18 mouse cellular contexts compared by ENCODE assay signal in the genomic region with DNA sequence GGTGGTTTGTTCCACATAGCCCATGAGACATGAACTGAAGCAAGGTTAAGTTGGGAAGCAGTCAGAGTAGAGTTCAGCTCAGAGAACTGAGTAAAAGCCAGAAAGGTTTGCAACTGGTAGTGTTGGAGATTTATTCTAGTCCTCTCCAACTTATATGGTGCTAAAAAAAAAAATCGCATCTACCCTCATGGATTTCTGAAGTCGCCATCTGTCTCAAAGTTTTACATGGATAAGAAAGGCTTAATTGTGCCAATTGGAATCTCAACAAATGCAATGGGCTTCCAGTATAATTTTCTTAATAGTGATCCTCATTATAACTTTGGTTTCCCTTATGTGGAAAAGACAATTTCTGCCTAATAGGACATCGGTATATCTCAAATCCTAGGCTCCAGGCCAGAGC. TPM values are rescaled to one million over a fixed set of nuclear protein-coding genes. Genes with fewer than 3 reads are reported as not detected.
DNase-seq lines count a peak whose midpoint lies in the region; ATAC-seq and TF ChIP-seq lines count a peak whose summit lies in the region.
"Had no signal": no experiment of that assay in that cellular context is flagged by ENCODE, and none has a peak within 500 bp of the region (broad histone marks: within the 10 kb centered on the region; RNA-seq: fewer than 3 reads in every experiment).

No protein-coding gene starts in this region.

- H3K4me3 ChIP-seq in forebrain, embryonic 16.5 days (replicated peaks; ENCODE audit: low read length): no peak overlapping the region
- H3K4me3 ChIP-seq in forebrain, embryonic 10.5 days: no peak overlapping the region
- H3K4me3 ChIP-seq in layer of hippocampus, adult 2 months: no peak overlapping the region
- H3K4me3 ChIP-seq: embryonic facial prominence, embryonic 10.5 days; heart, embryonic 13.5 days; hindbrain, embryonic 12.5 days had no signal

- no peak for TF ChIP-seq POLR2A in brain, embryonic 14.5 days (IDR thresholded peaks at IDR 0.05; ENCODE audit: borderline replicate concordance, extremely low read depth, insufficient read depth, insufficient read length, poor library complexity, severe bottlenecking)

- no peak overlapping the region for H3K9ac ChIP-seq in forebrain, embryonic 16.5 days (replicated peaks; ENCODE audit: low read depth, low read length)
- H3K9ac ChIP-seq: heart, embryonic 13.5 days; hindbrain, embryonic 12.5 days had no signal

- WGBS in forebrain, embryonic 16.5 days: 59% methylated on average over 3 of the region's 3 CpGs
- WGBS in forebrain, embryonic 10.5 days: 96% methylated on average over 3 of the region's 3 CpGs

- H3K36me3 ChIP-seq in forebrain, embryonic 16.5 days (ENCODE audit: control insufficient read depth, insufficient read depth): no peaks in the 10 kb centered on the region
- H3K36me3 ChIP-seq in forebrain, embryonic 10.5 days (replicated peaks): peaks cover 21% of the 10 kb centered on the region

- peaks cover 6% of the 10 kb centered on the region; the same call in 1 of the 2 replicates for H3K4me1 ChIP-seq in forebrain, embryonic 16.5 days (replicated peaks; ENCODE audit: control insufficient read depth, insufficient read depth, low read length)
- H3K4me1 ChIP-seq in forebrain, embryonic 10.5 days: no peaks in the 10 kb centered on the region
- H3K4me1 ChIP-seq: embryonic facial prominence, embryonic 10.5 days; hindbrain, embryonic 12.5 days had no signal

- no peaks in the 10 kb centered on the region for H3K9me3 ChIP-seq in forebrain, embryonic 16.5 days (ENCODE audit: control insufficient read depth, low read length)
- H3K9me3 ChIP-seq in forebrain, embryonic 10.5 days: no peaks in the 10 kb centered on the region
- H3K9me3 ChIP-seq: embryonic facial prominence, embryonic 10.5 days; heart, embryonic 13.5 days; hindbrain, embryonic 12.5 days had no signal

- H3K27ac ChIP-seq in forebrain, embryonic 16.5 days (ENCODE audit: low read length): peak overlapping the region; percentile 24; the same call in 1 of the 2 replicates
- no peak overlapping the region for H3K27ac ChIP-seq in forebrain, embryonic 10.5 days
- peak overlapping the region; percentile 40; the same call in 1 of the 2 replicates for H3K27ac ChIP-seq in layer of hippocampus, adult 2 months
- H3K27ac ChIP-seq: embryonic facial prominence, embryonic 10.5 days; heart, embryonic 13.5 days; hindbrain, embryonic 12.5 days had no signal

- no peak for DNase-seq in forebrain, embryonic 10.5 days (ENCODE audit: extremely low spot score, low spot score)
- DNase-seq in layer of hippocampus, adult 2 months (ENCODE audit: low spot score in 2 of 2): peak in 1 of 2 experiments; percentile 29
- no peak for DNase-seq in layer of hippocampus, postnatal 14 days (ENCODE audit: low spot score in 2 of 2)
- peak; percentile 62 for DNase-seq in brain, adult 2 months (ENCODE audit: low read depth, low spot score)
- peak; percentile 12 for DNase-seq in brain, embryonic 14.5 days (ENCODE audit: low read depth)
- no peak for DNase-seq in right cerebral cortex, postnatal 4 days
- DNase-seq: adrenal gland, adult 2 months; adrenal gland, postnatal 25 days; cerebellum, adult 11-12 months; cerebellum, postnatal 10 days; gastrocnemius, postnatal 36 days; heart, postnatal 36 days had no signal

- H3K27me3 ChIP-seq in forebrain, embryonic 16.5 days (replicated peaks; ENCODE audit: control insufficient read depth, insufficient read depth, low read length): no peaks in the 10 kb centered on the region
- H3K27me3 ChIP-seq in forebrain, embryonic 10.5 days (ENCODE audit: poor library complexity, severe bottlenecking): no peaks in the 10 kb centered on the region
- H3K27me3 ChIP-seq: heart, embryonic 13.5 days; hindbrain, embryonic 12.5 days had no signal

- no peak for ATAC-seq in forebrain, embryonic 16.5 days
- ATAC-seq: hindbrain, embryonic 16.5 days; inflammation-experienced regulatory T-cells, adult 6 months had no signal

- no peak for TF ChIP-seq CTCF in layer of hippocampus, adult 2 months (conservative IDR thresholded peaks at IDR 0.05)
- TF ChIP-seq CTCF in brain, embryonic 14.5 days (IDR thresholded peaks at IDR 0.05; ENCODE audit: borderline replicate concordance, extremely low read depth, insufficient read depth, insufficient read length): no peak

- H3K4me2 ChIP-seq in forebrain, embryonic 16.5 days (ENCODE audit: low read length): no peak overlapping the region
- H3K4me2 ChIP-seq: heart, embryonic 13.5 days; hindbrain, embryonic 12.5 days had no signal

RNA-seq across cellular contexts. Expression of a gene that starts 41.0 kb away (rescaled TPM):
- 150 and 152 TPM in 2 replicates for polyA plus RNA-seq in forebrain, embryonic 16.5 days (2015; fragmentation: Nextera tagmentation; extraction: Ambion mirVana)
- 44.6 and 46.4 TPM in 2 replicates for polyA plus RNA-seq in forebrain, embryonic 10.5 days (2016; fragmentation: Nextera tagmentation; extraction: Ambion mirVana)
- 100 to 1,000 TPM; 416 to 430 TPM for total RNA-seq in layer of hippocampus, adult 2 months (2021)
- total RNA-seq in layer of hippocampus, postnatal 14 days (2021): 100 to 1,000 TPM; 457 to 474 TPM
- polyA plus RNA-seq in brain, embryonic 14.5 days (2012; rRNA removed): 123 and 144 TPM in 2 replicates

RNA-seq across cellular contexts. Expression of a gene that starts 56.1 kb away (rescaled TPM):
- 20.3 and 22.8 TPM in 2 replicates for polyA plus RNA-seq in forebrain, embryonic 16.5 days (2015; fragmentation: Nextera tagmentation; extraction: Ambion mirVana)
- 58.0 and 59.1 TPM in 2 replicates for polyA plus RNA-seq in forebrain, embryonic 10.5 days (2016; fragmentation: Nextera tagmentation; extraction: Ambion mirVana)
- total RNA-seq in layer of hippocampus, adult 2 months (2021): 1 to 10 TPM; 2.8 to 3.7 TPM
- total RNA-seq in layer of hippocampus, postnatal 14 days (2021): 1 to 10 TPM; 4.0 to 5.4 TPM
- 12.6 and 17.3 TPM in 2 replicates for polyA plus RNA-seq in brain, embryonic 14.5 days (2012; rRNA removed)

Comparison
In these comparisons a context has a peak if more than half of its experiments do, and no peak if none do; other contexts are left out.
1. DNase-seq: peak in brain, adult 2 months (single experiment) and brain, embryonic 14.5 days (single experiment); none in forebrain, embryonic 10.5 days (single experiment), layer of hippocampus, postnatal 14 days (0 of 2) and right cerebral cortex, postnatal 4 days (single experiment).